Mouse (Mus musculus) liver, embryonic 11.5 days (tissue): ENCODE results near the gene Akt1. TPM values are rescaled to one million over a fixed set of nuclear protein-coding genes. Genes with fewer than 3 reads are reported as not detected.
A peak's percentile ranks its signal among the peaks of the same experiment; 100 is the strongest.

ENCODE experiments used
- ATAC-seq: fragments of 200-750 bp; cut with Nextera tagmentation; replicated peaks from 2 replicates; pipeline ENCODE4 v1.8.0; 2017; ENCODE audit warnings: moderate number of reproducible peaks, mild to moderate bottlenecking, moderate TSS enrichment, moderate library complexity; ENCODE audit not compliant: low FRiP score
- DNase-seq: peaks from one replicate; pipeline ENCODE4 v3.0.0-alpha.2; 2017; ENCODE audit warnings: low spot score
- H3K27ac ChIP-seq: fragments of 300-500 bp; sonication (generic); 2 replicates; pipeline ENCODE4 v1.5.1; 2014; ENCODE audit warnings: mild to moderate bottlenecking, low read depth, low read length, control low read depth
- H3K27me3 ChIP-seq: fragments of 300-500 bp; sonication (generic); replicated peaks from 2 replicates; pipeline ENCODE4 v1.6.1; 2014; ENCODE audit warnings: low read length, mixed read lengths; ENCODE audit not compliant: control insufficient read depth, insufficient read depth
- H3K36me3 ChIP-seq: fragments of 300-500 bp; sonication (generic); 2 replicates; pipeline ENCODE4 v1.6.1; 2014; ENCODE audit warnings: mild to moderate bottlenecking, low read length, moderate library complexity, mixed read lengths; ENCODE audit not compliant: control insufficient read depth, insufficient read depth
- H3K4me1 ChIP-seq: fragments of 300-500 bp; sonication (generic); replicated peaks from 2 replicates; pipeline ENCODE4 v1.6.1; 2014; ENCODE audit warnings: low read length, mixed read lengths; ENCODE audit not compliant: control insufficient read depth, insufficient read depth
- H3K4me2 ChIP-seq: fragments of 300-500 bp; sonication (generic); 2 replicates; pipeline ENCODE4 v1.6.1; 2014; ENCODE audit warnings: mild to moderate bottlenecking, control low read depth, moderate library complexity
- H3K4me3 ChIP-seq: fragments of 300-500 bp; sonication (generic); 2 replicates; pipeline ENCODE4 v1.5.1; 2014; ENCODE audit warnings: low read depth, low read length, control low read depth
- H3K9ac ChIP-seq: fragments of 300-500 bp; sonication (generic); 2 replicates; pipeline ENCODE4 v1.6.1; 2014; ENCODE audit warnings: low read depth, low read length, control low read depth
- H3K9me3 ChIP-seq: fragments of 300-500 bp; sonication (generic); 2 replicates; pipeline ENCODE4 v1.6.1; 2016; ENCODE audit warnings: low read length, inconsistent platforms, mixed read lengths; ENCODE audit not compliant: control insufficient read depth
- WGBS: fragments of 180-500 bp; shearing (Covaris S2); extraction: QIAGEN DNeasy Blood & Tissue Kit; methylation state at CpG from one replicate; pipeline ENCODE4 v1.1.7; 2014; 5-methylcytosine and 5-hydroxymethylcytosine counted together
- polyA plus RNA-seq: library from polyadenylated mRNA; unstranded; fragments of >200 nt; fragmentation: Nextera tagmentation; extraction: Ambion mirVana; gene quantifications from 2 replicates; pipeline ENCODE4 v1.2.1, GENCODE M21; 2014

Akt1 gene
- polyA plus RNA-seq, 1 experiment from 2014 or later, result 62.9 TPM

GRCm38 (mm10) chr12:112696806-112697425, 22.2 kb upstream of the Akt1 start:
- WGBS, result 71% methylated on average over 3 of the region's 3 CpGs
- peaks cover 21% of the 10 kb centered on the region for H3K27me3 ChIP-seq
- no peaks in the 10 kb centered on the region for H3K36me3 ChIP-seq
- H3K9ac ChIP-seq, result no peak overlapping the region
- H3K4me1 ChIP-seq, result peaks cover 11% of the 10 kb centered on the region
- no peak overlapping the region for H3K27ac ChIP-seq
- no peaks in the 10 kb centered on the region for H3K9me3 ChIP-seq
- H3K4me2 ChIP-seq, result no peak overlapping the region
- DNase-seq (no peak), ATAC-seq (no peak)
- no peak overlapping the region for H3K4me3 ChIP-seq

GRCm38 (mm10) chr12:112694127-112694475, 19.4 kb upstream of the Akt1 start:
- 80% methylated on average over 10 of the region's 10 CpGs for WGBS
- H3K27me3 ChIP-seq, result peaks cover 5% of the 10 kb centered on the region
- peaks cover 11% of the 10 kb centered on the region for H3K4me1 ChIP-seq
- peak overlapping the region; percentile 66 for H3K4me3 ChIP-seq
- H3K36me3 ChIP-seq, result no peaks in the 10 kb centered on the region
- peak overlapping the region; percentile 94 for H3K4me2 ChIP-seq
- H3K9ac ChIP-seq, result peak overlapping the region; percentile 83
- no peak overlapping the region for H3K27ac ChIP-seq
- no peak for DNase-seq
- no peak for ATAC-seq
- H3K9me3 ChIP-seq, result no peaks in the 10 kb centered on the region

- Histone ChIP-seq H3K9ac (peak overlapping the region; percentile 83), H3K4me1 (peaks cover 11% of the 10 kb centered on the region), H3K27me3 (peaks cover 5% of the 10 kb centered on the region), H3K27ac (peak overlapping the region; percentile 46; the same call in 1 of the 2 replicates), H3K4me2 (peak overlapping the region; percentile 94), H3K36me3 (no peaks in the 10 kb centered on the region), H3K9me3 (no peaks in the 10 kb centered on the region), H3K4me3 (peak overlapping the region; percentile 66)
- 3% methylated on average over 54 of the region's 54 CpGs for WGBS
- DNase-seq, result peak; percentile 90
- peak; percentile 95 for ATAC-seq
Observed at GRCm38 (mm10) chr12:112693185-112694126, 18.8 kb upstream of the Akt1 start.

- 0 out of 2 replicates have a peak, but pooled peaks cover 3% of the 10 kb centered on the region for H3K27me3 ChIP-seq
- H3K9me3 ChIP-seq, result no peaks in the 10 kb centered on the region
- H3K9ac ChIP-seq, result no peak overlapping the region
- no peak overlapping the region for H3K4me2 ChIP-seq
- DNase-seq (no peak), ATAC-seq (no peak)
- H3K36me3 ChIP-seq, result no peaks in the 10 kb centered on the region
- peaks cover 7% of the 10 kb centered on the region; the same call in 1 of the 2 replicates for H3K4me1 ChIP-seq
- no peak overlapping the region for H3K27ac ChIP-seq
- no peak overlapping the region for H3K4me3 ChIP-seq
- 33% methylated on average over 15 of the region's 15 CpGs for WGBS
Observed at GRCm38 (mm10) chr12:112688458-112688857, 13.8 kb upstream of the Akt1 start.

- ATAC-seq (no peak), DNase-seq (no peak)
- Histone ChIP-seq H3K9me3 (no peaks in the 10 kb centered on the region), H3K4me2 (no peak overlapping the region), H3K9ac (no peak overlapping the region), H3K36me3 (no peaks in the 10 kb centered on the region), H3K27me3 (peaks cover 48% of the 10 kb centered on the region), H3K4me3 (no peak overlapping the region), H3K4me1 (peaks cover 8% of the 10 kb centered on the region), H3K27ac (no peak overlapping the region)
- WGBS, result 63% methylated on average over 7 of the region's 7 CpGs
Observed at GRCm38 (mm10) chr12:112683351-112683750, 8.7 kb upstream of the Akt1 start.

- peak; percentile 73 for DNase-seq
- no peak for ATAC-seq
- H3K36me3 ChIP-seq, result no peaks in the 10 kb centered on the region
- H3K27me3 ChIP-seq, result peaks cover 58% of the 10 kb centered on the region
- peaks cover 18% of the 10 kb centered on the region for H3K4me1 ChIP-seq
- no peak overlapping the region for H3K27ac ChIP-seq
- peak overlapping the region; percentile 98 for H3K4me2 ChIP-seq
- H3K4me3 ChIP-seq, result peak overlapping the region; percentile 77
- WGBS, result 4% methylated on average over 76 of the region's 87 CpGs
- no peaks in the 10 kb centered on the region for H3K9me3 ChIP-seq
- peak overlapping the region; percentile 67 for H3K9ac ChIP-seq
Observed at GRCm38 (mm10) chr12:112679027-112679996, 4.6 kb upstream of the Akt1 start.

GRCm38 (mm10) chr12:112678555-112679026, 3.9 kb upstream of the Akt1 start, which contains the start of gene Zbtb42:
Gene Zbtb42 (plus strand): TSS chr12:112678828.
- DNase-seq (peak; percentile 75), ATAC-seq (peak; percentile 13; the same call in 1 of the 2 replicates)
- peak within 1 kb of the TSS; percentile 77 for H3K4me3 ChIP-seq
- no peaks in the 10 kb centered on the region for H3K9me3 ChIP-seq
- peaks cover 58% of the 10 kb centered on the region for H3K27me3 ChIP-seq
- WGBS, result 1% methylated on average over 48 of the region's 60 CpGs
- H3K27ac ChIP-seq, result no peak within 1 kb of the TSS
- H3K36me3 ChIP-seq, result no peaks in the 10 kb centered on the region
- H3K4me2 ChIP-seq, result peak within 1 kb of the TSS; percentile 98
- peaks cover 18% of the 10 kb centered on the region for H3K4me1 ChIP-seq
- peak within 1 kb of the TSS; percentile 67 for H3K9ac ChIP-seq
